Mouse (Mus musculus) liver, embryonic 13.5 days (tissue): ENCODE results near the gene Camk2b. TPM values are rescaled to one million over a fixed set of nuclear protein-coding genes. Genes with fewer than 3 reads are reported as not detected.
A peak's percentile ranks its signal among the peaks of the same experiment; 100 is the strongest.

Source experiments
- ATAC-seq: fragments of 200-750 bp; cut with Nextera tagmentation; 2 replicates; pipeline ENCODE4 v1.8.0; 2017; ENCODE audit warnings: low read depth, mild to moderate bottlenecking, moderate number of reproducible peaks, moderate library complexity
- DNase-seq: peaks from one replicate; pipeline ENCODE4 v3.0.0; 2022
- H3K27ac ChIP-seq: fragments of 300-500 bp; sonication (generic); 2 replicates; pipeline ENCODE4 v1.5.1; 2015; ENCODE audit warnings: moderate library complexity, mild to moderate bottlenecking, inconsistent platforms
- H3K27me3 ChIP-seq: fragments of 300-500 bp; sonication (generic); 2 replicates; pipeline ENCODE4 v1.6.1; 2015; ENCODE audit warnings: mild to moderate bottlenecking, inconsistent platforms
- H3K36me3 ChIP-seq: fragments of 300-500 bp; sonication (generic); 2 replicates; pipeline ENCODE4 v1.6.1; 2015; ENCODE audit warnings: mild to moderate bottlenecking, inconsistent platforms
- H3K4me1 ChIP-seq: fragments of 300-500 bp; sonication (generic); replicated peaks from 2 replicates; pipeline ENCODE4 v1.6.1; 2015; ENCODE audit warnings: inconsistent platforms
- H3K4me2 ChIP-seq: fragments of 300-500 bp; sonication (generic); 2 replicates; pipeline ENCODE4 v1.6.1; 2015; ENCODE audit warnings: inconsistent platforms, mild to moderate bottlenecking, moderate library complexity
- H3K4me3 ChIP-seq: fragments of 300-500 bp; sonication (generic); replicated peaks from 2 replicates; pipeline ENCODE4 v1.5.1; 2015; ENCODE audit warnings: mild to moderate bottlenecking, inconsistent platforms
- H3K9ac ChIP-seq: fragments of 300-500 bp; sonication (generic); 2 replicates; pipeline ENCODE4 v1.6.1; 2015; ENCODE audit warnings: mild to moderate bottlenecking, inconsistent platforms
- H3K9me3 ChIP-seq: fragments of 300-500 bp; sonication (generic); replicated peaks from 2 replicates; pipeline ENCODE4 v1.6.1; 2016; ENCODE audit warnings: inconsistent platforms
- WGBS: fragments of 180-500 bp; shearing (Covaris S2); methylation state at CpG from one replicate; pipeline ENCODE4 v1.1.7; 2015; ENCODE audit not compliant: insufficient replicate concordance; 5-methylcytosine and 5-hydroxymethylcytosine counted together
- polyA plus RNA-seq: library from polyadenylated mRNA; unstranded; fragments of >200 nt; fragmentation: Nextera tagmentation; extraction: Ambion mirVana; gene quantifications from 2 replicates; pipeline ENCODE4 v1.2.1, GENCODE M21; 2015

Camk2b gene
- polyA plus RNA-seq, 1 experiment from 2014 or later: 0.35 TPM

DNA sequence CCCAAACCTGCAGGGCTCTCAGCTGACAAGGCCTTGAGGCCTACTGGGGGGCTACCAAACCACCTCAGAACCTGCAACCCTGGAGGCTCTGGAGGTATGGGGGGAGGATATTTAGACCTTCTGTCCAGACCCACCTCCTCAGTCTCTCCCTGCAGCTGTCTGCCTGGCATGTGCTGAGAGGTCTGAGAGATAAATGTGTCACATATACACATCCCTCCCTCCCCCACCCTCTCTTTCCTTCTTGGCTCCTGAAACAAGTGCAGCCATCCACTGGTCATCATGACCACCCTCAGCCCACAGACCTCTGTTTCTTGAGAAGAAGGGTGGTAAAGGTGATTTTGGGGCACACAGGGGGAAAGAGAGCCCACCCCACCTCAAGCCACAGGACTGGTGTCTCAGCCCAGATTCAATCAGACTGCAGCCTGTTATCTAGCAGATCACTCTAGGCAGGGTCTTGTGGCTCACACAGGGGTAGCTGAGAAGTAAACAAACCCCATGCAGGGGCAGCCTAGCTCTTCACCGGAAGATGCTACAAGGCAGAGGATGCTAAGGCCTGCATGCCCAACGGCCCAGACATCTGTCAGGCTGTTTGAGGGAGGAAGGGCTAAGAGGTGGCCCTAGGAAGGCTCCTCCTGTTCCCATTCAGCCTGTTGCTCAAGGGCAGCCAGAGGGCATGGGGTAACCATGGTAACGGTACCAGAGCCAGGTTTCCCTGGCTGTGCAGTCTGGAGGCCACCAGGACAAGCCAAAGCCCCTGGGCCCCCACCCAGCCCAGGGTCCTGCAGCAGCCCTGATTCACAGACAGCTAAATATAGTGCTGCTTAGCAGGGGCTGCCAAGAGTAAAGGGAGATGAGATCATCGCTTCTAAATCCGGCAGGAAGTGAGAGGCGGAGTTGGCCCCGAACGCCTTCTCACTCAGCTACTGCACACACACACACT is 66.1 kb downstream of the Camk2b start:
- ATAC-seq (0 out of 2 replicates have a peak, but pooled peaks have one; percentile 29), DNase-seq (no peak)
- Histone ChIP-seq H3K4me3 (no peak overlapping the region), H3K9ac (no peak overlapping the region), H3K9me3 (no peaks in the 10 kb centered on the region), H3K4me1 (peaks cover 10% of the 10 kb centered on the region), H3K27me3 (peaks cover 12% of the 10 kb centered on the region; the same call in 1 of the 2 replicates), H3K27ac (0 out of 2 replicates have a peak overlapping the region, but pooled peaks have one; percentile 24), H3K36me3 (no peaks in the 10 kb centered on the region), H3K4me2 (no peak overlapping the region)
- WGBS: 5% methylated on average over 8 of the region's 8 CpGs

DNA sequence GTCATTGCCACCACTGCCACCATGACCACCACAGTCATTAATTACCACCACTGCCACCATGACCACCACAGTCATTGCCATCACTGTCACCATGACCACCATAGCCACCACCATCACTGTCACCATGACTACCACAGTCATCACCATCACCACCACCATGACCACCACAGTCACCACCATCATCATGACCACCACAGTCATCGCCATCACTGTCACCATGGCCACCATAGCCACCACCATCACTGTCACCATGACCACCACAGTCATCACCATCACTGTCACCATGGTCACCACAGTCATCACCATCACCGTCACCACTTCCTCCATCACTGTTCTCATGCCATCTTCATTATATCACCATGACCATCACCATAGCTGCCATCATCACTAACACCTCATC is 67.7 kb downstream of the Camk2b start:
- H3K27ac ChIP-seq: no peak overlapping the region
- H3K4me2 ChIP-seq: no peak overlapping the region
- peaks cover 10% of the 10 kb centered on the region for H3K4me1 ChIP-seq
- no peak overlapping the region for H3K9ac ChIP-seq
- H3K9me3 ChIP-seq: no peaks in the 10 kb centered on the region
- WGBS: 67% methylated on average over 2 of the region's 2 CpGs
- no peaks in the 10 kb centered on the region for H3K36me3 ChIP-seq
- H3K4me3 ChIP-seq: no peak overlapping the region
- H3K27me3 ChIP-seq: 0 out of 2 replicates have a peak, but pooled peaks cover 1% of the 10 kb centered on the region
- ATAC-seq (no peak), DNase-seq (no peak)

DNA sequence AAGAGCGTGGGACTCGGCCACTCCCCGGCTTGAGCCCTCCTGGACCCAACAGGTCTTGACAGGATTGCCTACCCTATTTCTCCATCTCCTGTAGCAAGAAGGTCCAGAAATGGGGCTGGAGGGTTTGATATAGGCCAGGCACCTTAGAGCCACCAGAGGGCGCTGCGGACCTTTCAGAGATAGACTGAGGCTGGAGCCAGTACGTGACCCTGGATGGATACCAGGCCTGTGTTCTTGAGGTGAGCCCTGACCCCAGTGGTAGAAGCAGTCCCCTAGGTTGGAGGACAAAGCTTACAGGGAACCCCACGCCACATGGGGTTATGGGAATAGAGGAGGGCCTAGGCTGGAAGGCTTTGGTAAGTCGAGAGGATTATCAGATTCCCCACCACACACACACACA is 70.2 kb downstream of the Camk2b start:
- 8% methylated on average over 8 of the region's 8 CpGs for WGBS
- Histone ChIP-seq H3K4me1 (peaks cover 8% of the 10 kb centered on the region), H3K9ac (no peak overlapping the region), H3K9me3 (no peaks in the 10 kb centered on the region), H3K4me3 (no peak overlapping the region), H3K27ac (no peak overlapping the region), H3K4me2 (no peak overlapping the region), H3K27me3 (no peaks in the 10 kb centered on the region), H3K36me3 (no peaks in the 10 kb centered on the region)
- DNase-seq (peak; percentile 46), ATAC-seq (peak; percentile 54; the same call in 1 of the 2 replicates)

DNA sequence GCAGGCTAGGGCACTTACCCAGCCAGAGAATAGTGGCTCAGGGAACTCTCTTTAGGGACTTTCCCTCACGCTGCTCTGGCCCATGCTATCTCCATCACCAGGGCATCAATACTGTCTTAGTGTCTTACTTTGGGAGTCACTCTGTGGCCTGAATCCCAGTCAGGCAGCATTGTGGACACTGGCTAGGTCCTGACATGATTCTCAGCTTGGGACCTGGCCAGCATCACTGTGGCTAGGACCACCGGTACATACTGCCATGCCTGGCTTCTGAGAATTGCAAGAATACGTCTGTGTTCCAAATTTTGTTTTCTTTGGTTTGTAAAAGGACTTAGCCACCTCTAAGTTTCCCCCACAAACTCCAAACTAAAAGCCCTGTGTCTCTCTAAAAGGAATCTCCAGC is 71.3 kb downstream of the Camk2b start:
- Histone ChIP-seq H3K27me3 (no peaks in the 10 kb centered on the region), H3K9me3 (no peaks in the 10 kb centered on the region), H3K4me3 (no peak overlapping the region), H3K4me2 (no peak overlapping the region), H3K36me3 (no peaks in the 10 kb centered on the region), H3K4me1 (no peaks in the 10 kb centered on the region), H3K27ac (no peak overlapping the region), H3K9ac (no peak overlapping the region)
- ATAC-seq: no peak
- WGBS: 60% methylated on average over 3 of the region's 3 CpGs
- DNase-seq: no peak

DNA sequence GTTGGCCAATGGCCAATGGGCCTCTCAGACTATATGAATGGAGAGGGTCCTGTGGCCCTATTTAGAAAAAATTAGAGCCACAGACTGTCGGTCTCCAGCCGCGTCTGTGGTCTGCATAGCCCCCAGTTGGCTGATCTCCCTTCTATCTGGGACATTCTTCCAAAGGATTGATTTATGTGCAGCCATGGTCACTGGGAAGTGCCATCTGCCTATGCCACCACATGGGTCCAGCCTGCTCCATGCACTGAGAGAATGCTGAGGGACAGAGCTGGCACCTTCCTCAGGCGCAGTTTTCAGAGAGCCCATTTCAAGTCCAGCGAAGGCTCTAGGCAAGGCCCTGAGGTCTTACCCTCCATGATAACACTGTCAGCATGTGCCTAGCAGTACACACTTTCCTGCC is 72.0 kb downstream of the Camk2b start:
- Histone ChIP-seq H3K4me3 (no peak overlapping the region), H3K4me1 (no peaks in the 10 kb centered on the region), H3K9ac (no peak overlapping the region), H3K27ac (no peak overlapping the region), H3K27me3 (no peaks in the 10 kb centered on the region), H3K9me3 (no peaks in the 10 kb centered on the region), H3K36me3 (no peaks in the 10 kb centered on the region), H3K4me2 (no peak overlapping the region)
- no peak for ATAC-seq
- WGBS: 73% methylated on average over 5 of the region's 5 CpGs
- DNase-seq: no peak

DNA sequence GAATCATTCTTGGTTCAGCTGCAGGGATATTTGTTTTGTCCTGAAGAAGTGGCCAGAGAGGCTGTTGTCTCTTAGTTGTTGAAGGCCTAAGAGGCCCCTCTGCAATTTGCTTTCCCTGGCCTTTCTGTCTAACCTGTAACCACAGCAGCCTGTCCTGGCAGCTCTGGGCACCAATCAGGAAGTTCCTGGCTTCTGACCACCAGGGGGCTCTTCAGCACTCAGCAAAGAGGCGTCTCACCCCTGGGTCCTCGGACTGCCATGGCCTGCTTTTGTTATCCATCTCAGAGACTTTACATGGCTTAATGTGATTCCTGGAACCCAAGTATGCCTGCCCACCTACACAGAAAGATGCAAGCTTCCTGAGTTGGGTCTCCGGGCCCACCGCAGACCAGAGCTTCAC is 75.3 kb downstream of the Camk2b start:
- ATAC-seq (no peak), DNase-seq (peak; percentile 21)
- Histone ChIP-seq H3K4me2 (no peak overlapping the region), H3K4me3 (no peak overlapping the region), H3K27ac (no peak overlapping the region), H3K9me3 (no peaks in the 10 kb centered on the region), H3K4me1 (no peaks in the 10 kb centered on the region), H3K9ac (no peak overlapping the region), H3K27me3 (no peaks in the 10 kb centered on the region), H3K36me3 (no peaks in the 10 kb centered on the region)
- 27% methylated on average over 4 of the region's 4 CpGs for WGBS

DNA sequence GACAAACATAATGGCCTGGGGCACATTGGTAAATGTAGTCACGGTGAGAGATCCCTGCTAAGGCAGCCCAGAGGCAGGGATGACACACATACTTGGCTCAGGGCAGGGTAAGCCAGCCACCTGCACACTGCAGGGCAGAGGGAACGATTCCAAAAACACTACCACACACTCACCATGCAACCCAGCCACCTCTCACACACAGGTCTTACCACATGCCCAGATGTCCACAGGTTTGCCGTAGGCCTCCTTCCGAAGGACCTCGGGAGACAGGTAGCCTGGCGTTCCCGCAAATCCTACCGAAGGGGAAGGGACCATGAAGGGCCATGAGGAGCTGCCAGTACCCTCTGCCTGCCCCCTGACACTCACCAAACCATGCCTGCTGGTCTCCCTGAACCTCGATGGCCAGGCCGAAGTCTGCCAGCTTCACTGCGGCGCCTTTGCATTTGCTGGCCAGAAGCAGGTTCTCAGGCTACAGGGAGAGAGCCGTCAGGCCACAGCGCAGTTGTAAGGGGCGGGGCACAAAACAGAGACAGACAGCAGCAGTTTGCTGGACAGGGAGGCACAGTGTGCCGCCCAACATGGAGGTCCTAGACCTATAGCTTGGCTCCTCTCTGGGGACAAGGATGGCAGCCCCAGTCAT is 76.1 kb downstream of the Camk2b start:
- WGBS: 69% methylated on average over 16 of the region's 16 CpGs
- ATAC-seq (no peak), DNase-seq (no peak)
- H3K36me3 ChIP-seq: no peaks in the 10 kb centered on the region
- H3K27me3 ChIP-seq: no peaks in the 10 kb centered on the region
- H3K4me3 ChIP-seq: no peak overlapping the region
- no peaks in the 10 kb centered on the region for H3K4me1 ChIP-seq
- H3K4me2 ChIP-seq: no peak overlapping the region
- H3K9me3 ChIP-seq: no peaks in the 10 kb centered on the region
- no peak overlapping the region for H3K27ac ChIP-seq
- no peak overlapping the region for H3K9ac ChIP-seq

DNA sequence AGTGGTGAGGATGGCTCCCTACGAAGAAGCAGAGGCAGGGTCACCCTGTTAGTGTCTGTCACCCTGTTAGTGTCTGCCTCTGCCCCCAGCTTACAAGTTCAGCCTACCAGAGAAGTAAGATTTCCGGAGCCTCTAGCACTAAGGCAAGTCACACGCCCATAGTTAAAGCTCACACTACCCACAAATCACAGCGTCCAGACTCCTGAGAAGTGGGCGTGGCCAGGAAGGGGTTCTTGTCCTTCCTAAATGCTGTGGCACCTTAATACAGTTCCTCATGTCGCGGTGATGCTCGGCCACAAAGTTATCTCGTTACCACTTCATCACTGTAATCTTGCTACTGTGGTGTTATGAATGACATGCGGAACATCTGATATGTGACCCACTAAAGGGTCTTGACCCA is 78.0 kb downstream of the Camk2b start:
- Histone ChIP-seq H3K27me3 (no peaks in the 10 kb centered on the region), H3K4me2 (no peak overlapping the region), H3K9me3 (no peaks in the 10 kb centered on the region), H3K36me3 (no peaks in the 10 kb centered on the region), H3K4me1 (no peaks in the 10 kb centered on the region), H3K4me3 (no peak overlapping the region), H3K9ac (no peak overlapping the region), H3K27ac (no peak overlapping the region)
- WGBS: 46% methylated on average over 10 of the region's 10 CpGs
- DNase-seq: no peak
- no peak for ATAC-seq

DNA sequence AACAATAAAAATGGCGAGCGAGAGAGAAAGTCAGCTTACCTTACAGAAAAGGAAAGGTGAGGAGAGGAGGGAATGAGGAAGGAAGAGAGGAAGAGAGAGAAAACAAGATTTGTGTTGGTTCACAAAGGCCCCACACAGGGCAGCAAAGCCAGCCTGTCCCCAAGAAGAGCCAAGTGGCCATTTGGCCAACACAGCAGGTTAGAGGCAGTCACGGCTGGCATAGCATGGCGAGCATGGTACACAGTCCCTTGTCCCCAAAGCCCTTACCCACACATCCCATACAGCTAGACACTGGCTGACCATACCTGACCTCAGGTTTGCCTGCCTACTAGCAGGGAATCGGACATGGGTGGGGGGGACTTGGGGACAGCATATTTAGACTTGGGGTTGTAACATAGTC is 82.5 kb downstream of the Camk2b start:
- DNase-seq (no peak), ATAC-seq (no peak)
- Histone ChIP-seq H3K27me3 (no peaks in the 10 kb centered on the region), H3K36me3 (no peaks in the 10 kb centered on the region), H3K9ac (no peak overlapping the region), H3K4me2 (no peak overlapping the region), H3K4me3 (no peak overlapping the region), H3K9me3 (no peaks in the 10 kb centered on the region), H3K4me1 (no peaks in the 10 kb centered on the region), H3K27ac (no peak overlapping the region)
- 69% methylated on average over 5 of the region's 5 CpGs for WGBS

DNA sequence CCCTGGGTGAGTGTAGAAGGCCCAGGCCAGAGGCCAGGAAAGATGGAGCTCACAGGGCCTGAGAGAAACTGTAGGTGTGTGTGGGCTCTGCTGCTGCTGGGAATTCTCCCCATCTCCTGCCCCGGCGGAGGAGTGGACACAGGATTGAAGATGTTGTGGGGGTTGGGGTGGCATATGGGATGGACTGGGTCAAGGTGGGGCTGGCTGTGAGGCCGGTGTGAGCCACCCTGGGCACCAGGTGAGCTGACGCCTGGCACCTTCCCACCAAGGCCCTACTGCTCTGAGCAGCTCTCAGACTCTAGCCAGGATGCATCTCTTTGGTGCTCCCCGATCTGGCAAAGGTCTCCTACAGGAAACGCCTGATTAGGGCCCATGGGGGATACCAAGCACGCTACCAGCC is 84.8 kb downstream of the Camk2b start:
- WGBS: 65% methylated on average over 7 of the region's 7 CpGs
- Histone ChIP-seq H3K27ac (no peak overlapping the region), H3K4me3 (no peak overlapping the region), H3K9ac (no peak overlapping the region), H3K36me3 (no peaks in the 10 kb centered on the region), H3K4me1 (no peaks in the 10 kb centered on the region), H3K4me2 (no peak overlapping the region), H3K27me3 (no peaks in the 10 kb centered on the region), H3K9me3 (no peaks in the 10 kb centered on the region)
- no peak for ATAC-seq
- no peak for DNase-seq

DNA sequence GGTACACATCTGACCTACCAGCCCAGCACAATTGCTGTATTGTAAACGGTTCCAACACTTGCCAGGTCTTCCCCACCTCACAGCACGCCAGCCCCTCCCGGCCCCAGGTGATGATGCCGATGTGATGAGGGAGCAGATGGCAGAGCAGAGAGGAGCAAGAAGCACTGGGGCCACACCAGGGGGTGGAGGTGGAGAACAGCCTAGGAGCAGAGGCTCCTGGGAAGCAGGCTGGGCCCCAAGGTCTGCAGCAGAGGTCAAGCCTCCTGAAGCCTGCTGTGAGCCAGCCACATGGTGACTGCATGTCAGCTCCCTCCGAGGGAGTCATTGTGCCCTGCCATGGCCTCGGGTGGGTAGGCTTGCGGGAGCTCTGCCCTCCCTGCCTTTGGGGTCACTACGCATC is 85.6 kb downstream of the Camk2b start:
- no peak overlapping the region for H3K27ac ChIP-seq
- 64% methylated on average over 8 of the region's 8 CpGs for WGBS
- no peak overlapping the region for H3K4me3 ChIP-seq
- no peak overlapping the region for H3K4me2 ChIP-seq
- H3K9ac ChIP-seq: no peak overlapping the region
- no peak for ATAC-seq
- no peak for DNase-seq
- no peaks in the 10 kb centered on the region for H3K9me3 ChIP-seq
- no peaks in the 10 kb centered on the region for H3K27me3 ChIP-seq
- no peaks in the 10 kb centered on the region for H3K4me1 ChIP-seq
- no peaks in the 10 kb centered on the region for H3K36me3 ChIP-seq
